Mouse (Mus musculus) liver, adult 2 months (tissue): ENCODE measurements at regions not wholly inside any gene's neighbourhood (a gene's known extent, or its start where the extent isn't known, plus 50 kb on each side); places are given as distances from the start of the nearest gene placed in this dataset.

Experiments
- CTCF ChIP-seq: fragments of 200-500 bp; IDR thresholded peaks from 2 replicates; pipeline ENCODE4 v1.5.1; 2011; ENCODE audit warnings: low read depth, low read length, control low read depth
- POLR2A ChIP-seq: fragments of 200-500 bp; IDR thresholded peaks from 2 replicates; pipeline ENCODE4 v1.6.1; 2011; ENCODE audit warnings: low read length, control low read depth; ENCODE audit not compliant: insufficient read depth; ENCODE audit errors: extremely low read depth

- TF ChIP-seq POLR2A = no peak
- TF ChIP-seq CTCF = no peak
These were observed 99.4 kb upstream of the Frmd4a start for GRCm38 (mm10) chr2:3918156-3918555.
